Mouse (Mus musculus): Measurements from ENCODE around the gene Bcl6. TPM values are rescaled to one million over a fixed set of nuclear protein-coding genes. Genes with fewer than 3 reads are reported as not detected.

Bcl6 gene
- polyA plus RNA-seq, 1 experiment from 2014 or later, result 0.23 TPM

GRCm38 (mm10) chr16:23931275-23931674 is 57.4 kb downstream of the Bcl6 start:
- H3K9me3 ChIP-seq (ENCODE audit: control insufficient read depth, low read length), result no peaks in the 10 kb centered on the region
- no peaks in the 10 kb centered on the region for H3K4me1 ChIP-seq (replicated peaks; ENCODE audit: control insufficient read depth, insufficient read depth)
- ATAC-seq (ENCODE audit: low FRiP score, low TSS enrichment), result no peak
- no peak overlapping the region for H3K9ac ChIP-seq (ENCODE audit: low read length)
- no peak for DNase-seq (ENCODE audit: low spot score)
- TF ChIP-seq CTCF (IDR thresholded peaks at IDR 0.05; ENCODE audit: low read depth) (no peak), EP300 (optimal IDR thresholded peaks at IDR 0.05) (no peak)
- H3K27ac ChIP-seq (replicated peaks), result no peak overlapping the region
- no peak overlapping the region for H3K4me3 ChIP-seq (ENCODE audit: low read depth, low read length)
- H3K36me3 ChIP-seq (ENCODE audit: control insufficient read depth, insufficient read depth, low read length), result no peaks in the 10 kb centered on the region
- H3K4me2 ChIP-seq (replicated peaks; ENCODE audit: low read depth), result no peak overlapping the region
- H3K27me3 ChIP-seq (ENCODE audit: control insufficient read depth, insufficient read depth, low read length), result no peaks in the 10 kb centered on the region
- WGBS, result 73% methylated on average over 18 of the region's 18 CpGs

- Histone ChIP-seq H3K9ac (ENCODE audit: low read length) (no peak overlapping the region), H3K4me3 (ENCODE audit: low read depth, low read length) (no peak overlapping the region), H3K36me3 (ENCODE audit: control insufficient read depth, insufficient read depth, low read length) (no peaks in the 10 kb centered on the region), H3K9me3 (ENCODE audit: control insufficient read depth, low read length) (no peaks in the 10 kb centered on the region), H3K4me2 (replicated peaks; ENCODE audit: low read depth) (no peak overlapping the region), H3K27ac (replicated peaks) (no peak overlapping the region), H3K4me1 (replicated peaks; ENCODE audit: control insufficient read depth, insufficient read depth) (no peaks in the 10 kb centered on the region), H3K27me3 (ENCODE audit: control insufficient read depth, insufficient read depth, low read length) (no peaks in the 10 kb centered on the region)
- TF ChIP-seq EP300 (optimal IDR thresholded peaks at IDR 0.05) (no peak), CTCF (IDR thresholded peaks at IDR 0.05; ENCODE audit: low read depth) (no peak)
- DNase-seq (ENCODE audit: low spot score) (no peak), ATAC-seq (ENCODE audit: low FRiP score, low TSS enrichment) (no peak)
- WGBS, result 86% methylated on average over 3 of the region's 3 CpGs
Observed at GRCm38 (mm10) chr16:23930426-23931073, 58.1 kb downstream of the Bcl6 start.

- no peak for ATAC-seq (ENCODE audit: low FRiP score, low TSS enrichment)
Observed at GRCm38 (mm10) chr16:23927301-23928114, 61.1 kb downstream of the Bcl6 start.

GRCm38 (mm10) chr16:23922906-23923305 is 65.7 kb downstream of the Bcl6 start:
- Histone ChIP-seq H3K27me3 (ENCODE audit: control insufficient read depth, insufficient read depth, low read length) (no peaks in the 10 kb centered on the region), H3K9ac (ENCODE audit: low read length) (no peak overlapping the region), H3K4me3 (ENCODE audit: low read depth, low read length) (no peak overlapping the region), H3K36me3 (ENCODE audit: control insufficient read depth, insufficient read depth, low read length) (no peaks in the 10 kb centered on the region), H3K4me2 (replicated peaks; ENCODE audit: low read depth) (no peak overlapping the region), H3K9me3 (ENCODE audit: control insufficient read depth, low read length) (no peaks in the 10 kb centered on the region), H3K27ac (replicated peaks) (no peak overlapping the region), H3K4me1 (replicated peaks; ENCODE audit: control insufficient read depth, insufficient read depth) (no peaks in the 10 kb centered on the region)
- ATAC-seq (ENCODE audit: low FRiP score, low TSS enrichment), result no peak
- WGBS, result 89% methylated on average over 1 of the region's 1 CpGs
- TF ChIP-seq CTCF (IDR thresholded peaks at IDR 0.05; ENCODE audit: low read depth) (no peak), EP300 (optimal IDR thresholded peaks at IDR 0.05) (no peak)
- DNase-seq (ENCODE audit: low spot score), result no peak

More at GRCm38 (mm10) chr16:23927301-23928114, 61.1 kb downstream of the Bcl6 start:
- Histone ChIP-seq H3K4me2 (replicated peaks; ENCODE audit: low read depth) (no peak overlapping the region), H3K27me3 (ENCODE audit: control insufficient read depth, insufficient read depth, low read length) (no peaks in the 10 kb centered on the region), H3K27ac (replicated peaks) (no peak overlapping the region), H3K4me3 (ENCODE audit: low read depth, low read length) (no peak overlapping the region), H3K36me3 (ENCODE audit: control insufficient read depth, insufficient read depth, low read length) (no peaks in the 10 kb centered on the region), H3K4me1 (replicated peaks; ENCODE audit: control insufficient read depth, insufficient read depth) (no peaks in the 10 kb centered on the region), H3K9me3 (ENCODE audit: control insufficient read depth, low read length) (no peaks in the 10 kb centered on the region), H3K9ac (ENCODE audit: low read length) (no peak overlapping the region)
- TF ChIP-seq CTCF (IDR thresholded peaks at IDR 0.05; ENCODE audit: low read depth) (no peak), EP300 (optimal IDR thresholded peaks at IDR 0.05) (no peak)
- DNase-seq (ENCODE audit: low spot score), result no peak
- 87% methylated on average over 33 of the region's 33 CpGs for WGBS

GRCm38 (mm10) chr16:23921697-23922096 is 67.0 kb downstream of the Bcl6 start:
- H3K36me3 ChIP-seq (ENCODE audit: control insufficient read depth, insufficient read depth, low read length), result no peaks in the 10 kb centered on the region
- H3K9me3 ChIP-seq (ENCODE audit: control insufficient read depth, low read length), result no peaks in the 10 kb centered on the region
- no peaks in the 10 kb centered on the region for H3K4me1 ChIP-seq (replicated peaks; ENCODE audit: control insufficient read depth, insufficient read depth)
- ATAC-seq (ENCODE audit: low FRiP score, low TSS enrichment), result no peak
- TF ChIP-seq CTCF (IDR thresholded peaks at IDR 0.05; ENCODE audit: low read depth) (no peak), EP300 (optimal IDR thresholded peaks at IDR 0.05) (no peak)
- 55% methylated on average over 5 of the region's 5 CpGs for WGBS
- DNase-seq (ENCODE audit: low spot score), result no peak
- no peak overlapping the region for H3K9ac ChIP-seq (ENCODE audit: low read length)
- H3K27ac ChIP-seq (replicated peaks), result no peak overlapping the region
- no peak overlapping the region for H3K4me2 ChIP-seq (replicated peaks; ENCODE audit: low read depth)
- H3K27me3 ChIP-seq (ENCODE audit: control insufficient read depth, insufficient read depth, low read length), result no peaks in the 10 kb centered on the region
- no peak overlapping the region for H3K4me3 ChIP-seq (ENCODE audit: low read depth, low read length)

- TF ChIP-seq CTCF (IDR thresholded peaks at IDR 0.05; ENCODE audit: low read depth), result no peak
- no peak for TF ChIP-seq EP300 (optimal IDR thresholded peaks at IDR 0.05)
- Histone ChIP-seq H3K36me3 (ENCODE audit: control insufficient read depth, insufficient read depth, low read length) (no peaks in the 10 kb centered on the region), H3K9me3 (ENCODE audit: control insufficient read depth, low read length) (no peaks in the 10 kb centered on the region), H3K4me3 (ENCODE audit: low read depth, low read length) (no peak overlapping the region), H3K27me3 (ENCODE audit: control insufficient read depth, insufficient read depth, low read length) (no peaks in the 10 kb centered on the region), H3K9ac (ENCODE audit: low read length) (no peak overlapping the region), H3K27ac (replicated peaks) (no peak overlapping the region), H3K4me1 (replicated peaks; ENCODE audit: control insufficient read depth, insufficient read depth) (no peaks in the 10 kb centered on the region), H3K4me2 (replicated peaks; ENCODE audit: low read depth) (no peak overlapping the region)
- DNase-seq (ENCODE audit: low spot score), result no peak
- 87% methylated on average over 2 of the region's 2 CpGs for WGBS
- no peak for ATAC-seq (ENCODE audit: low FRiP score, low TSS enrichment)
Observed at GRCm38 (mm10) chr16:23919418-23919817, 69.2 kb downstream of the Bcl6 start.

Other genes starting within 250 kb of the Bcl6 start
- gene Sst, start 97.9 kb downstream of the Bcl6 start, polyA plus RNA-seq (2015; fragmentation: Nextera tagmentation; extraction: Ambion mirVana), result 63.4 and 63.9 TPM in 2 replicates
- not detected in 2 replicates for gene Rtp2, start 56.5 kb downstream of the Bcl6 start, polyA plus RNA-seq (2015; fragmentation: Nextera tagmentation; extraction: Ambion mirVana)
- not detected in 2 replicates for gene Gm37419, start 370 bp downstream of the Bcl6 start, polyA plus RNA-seq (2015; fragmentation: Nextera tagmentation; extraction: Ambion mirVana)